Mouse (Mus musculus): Measurements from ENCODE around the gene Vmn1r191.
"Not testable (repeated sequence)": the region's sequence is repeated elsewhere in the genome, so short reads cannot be mapped to it uniquely, and the experiment has no call there.

Vmn1r191 gene

DNA sequence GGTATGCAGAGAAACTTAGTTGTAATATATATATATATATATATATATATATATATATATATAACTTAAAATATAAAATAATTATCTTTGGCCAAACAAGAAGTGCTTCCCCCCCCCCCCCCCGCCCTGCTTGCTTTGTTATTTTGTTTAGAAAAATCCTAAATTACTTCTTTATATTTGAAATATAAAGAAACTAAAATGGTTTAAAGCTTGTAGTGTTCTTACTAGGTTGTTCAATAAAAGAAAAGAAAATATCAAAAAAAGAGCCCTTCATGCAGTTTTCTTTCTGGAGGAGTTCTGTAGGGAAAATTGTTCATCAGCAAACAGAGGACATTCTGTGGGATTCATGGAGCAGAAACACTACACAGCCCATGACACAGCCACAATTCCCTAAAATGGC, at the start of gene Vmn1r191:
Gene Vmn1r191, minus strand, starts transcription at position 101 of the 400 bp plus-strand sequence.
- DNase-seq (ENCODE audit: low spot score): no peak

DNA sequence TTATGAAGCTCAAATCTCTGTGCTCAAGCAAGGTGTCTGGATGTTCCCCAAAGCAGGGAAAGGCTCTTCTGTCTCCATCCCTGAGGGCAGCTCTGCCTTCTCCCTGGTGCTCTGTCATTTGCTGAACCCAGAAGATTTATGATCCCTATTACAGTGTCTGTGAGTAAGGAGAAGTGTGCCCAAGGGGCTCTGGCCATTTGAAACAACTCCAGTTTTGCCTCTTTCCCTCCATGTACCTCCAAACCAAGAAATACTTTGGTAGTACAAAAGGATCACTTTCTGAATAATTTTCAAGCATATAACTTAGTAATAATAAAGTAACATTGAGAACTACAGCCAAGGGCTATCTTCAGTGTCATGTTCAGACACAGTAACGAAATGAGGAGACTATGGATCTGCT, 39.3 kb upstream of the Vmn1r191 start, which contains the start of gene Vmn1r193:
Gene Vmn1r193, minus strand, starts transcription at position 101 of the 400 bp plus-strand sequence.
- DNase-seq (ENCODE audit: low spot score): not testable (repeated sequence)

DNA sequence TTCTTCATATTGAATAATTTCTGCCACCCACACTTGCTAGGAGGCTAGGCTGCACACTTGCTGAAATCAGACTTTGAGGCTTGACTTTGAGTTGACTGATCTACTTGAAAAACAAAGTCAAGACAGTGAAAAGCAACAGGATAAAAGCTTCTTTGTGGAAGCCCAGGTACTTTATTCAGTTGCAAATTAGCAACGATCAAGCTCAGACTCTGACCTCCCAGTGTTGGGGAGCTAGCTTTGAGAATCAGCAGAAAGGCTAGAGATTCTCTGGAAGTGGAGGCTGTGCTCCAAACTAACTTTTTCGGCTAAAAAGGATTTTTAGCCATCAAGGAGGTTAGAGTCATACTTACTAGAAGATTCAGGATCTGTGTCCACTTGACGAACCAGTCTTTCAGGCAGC, 9.0 kb upstream of the Vmn1r191 start:
- DNase-seq (ENCODE audit: low spot score): not testable (repeated sequence)

DNA sequence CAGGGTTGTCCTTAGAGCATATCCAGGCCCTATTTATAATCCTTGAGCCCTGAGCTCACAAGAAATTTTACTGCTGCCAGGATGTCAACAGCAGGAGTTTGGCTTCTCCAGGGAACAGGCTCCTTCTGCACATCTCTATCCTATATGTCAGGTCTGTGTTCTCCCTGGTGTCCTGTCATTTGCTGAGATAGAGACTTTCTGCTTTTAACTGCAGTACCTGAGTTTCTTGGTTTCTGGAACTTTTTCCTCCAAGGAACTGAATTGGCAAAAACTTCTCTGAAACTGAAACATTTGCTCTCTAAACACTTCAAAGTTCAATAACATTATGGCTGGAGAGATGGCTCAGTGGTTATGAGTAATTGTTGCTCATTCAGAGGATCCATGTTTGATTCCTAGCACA, 7.3 kb upstream of the Vmn1r191 start, which contains the start of gene Vmn1r192:
Gene Vmn1r192, minus strand, starts transcription at position 101 of the 400 bp plus-strand sequence.
- DNase-seq (ENCODE audit: low spot score): no peak

DNA sequence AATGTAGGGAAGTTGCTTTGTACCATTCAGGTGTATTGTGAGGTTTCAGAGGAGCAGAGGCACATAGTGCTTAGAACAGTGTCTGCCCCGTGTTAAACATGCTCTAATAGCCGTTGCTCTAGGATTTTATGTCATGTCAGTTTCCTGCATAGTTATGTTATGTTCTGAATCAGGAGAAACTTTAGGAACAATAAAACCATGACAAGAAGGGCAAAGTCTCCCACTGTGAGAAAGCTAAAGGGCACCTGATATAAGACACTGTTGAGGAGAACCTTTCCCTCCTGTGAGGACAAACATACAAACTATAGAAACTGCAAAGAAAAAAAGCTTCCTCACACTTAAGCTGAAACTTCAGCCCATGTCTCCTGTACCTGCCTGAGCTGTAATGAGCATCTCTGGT, 6.6 kb upstream of the Vmn1r191 start:
- DNase-seq (ENCODE audit: low spot score): no peak

DNA sequence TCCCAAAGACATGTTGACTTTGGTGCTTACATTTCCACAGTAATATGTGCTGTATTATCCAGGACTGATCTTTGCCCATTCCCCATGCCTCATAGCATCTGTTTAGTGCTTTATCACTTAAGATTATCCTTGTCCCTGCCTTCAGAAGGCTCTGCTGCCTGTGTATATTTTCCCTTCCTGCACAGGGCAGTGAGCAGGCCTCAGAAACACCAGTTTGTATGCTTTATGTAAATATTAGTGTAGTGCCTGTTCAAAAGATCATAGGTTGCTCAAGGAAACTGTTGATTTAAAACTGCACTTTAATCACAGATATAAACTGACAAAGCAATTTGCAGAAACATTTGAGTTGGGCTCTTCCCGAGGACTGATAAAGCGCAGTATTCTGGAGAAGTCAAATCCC, 5.5 kb upstream of the Vmn1r191 start:
- DNase-seq (ENCODE audit: low spot score): no peak

DNA sequence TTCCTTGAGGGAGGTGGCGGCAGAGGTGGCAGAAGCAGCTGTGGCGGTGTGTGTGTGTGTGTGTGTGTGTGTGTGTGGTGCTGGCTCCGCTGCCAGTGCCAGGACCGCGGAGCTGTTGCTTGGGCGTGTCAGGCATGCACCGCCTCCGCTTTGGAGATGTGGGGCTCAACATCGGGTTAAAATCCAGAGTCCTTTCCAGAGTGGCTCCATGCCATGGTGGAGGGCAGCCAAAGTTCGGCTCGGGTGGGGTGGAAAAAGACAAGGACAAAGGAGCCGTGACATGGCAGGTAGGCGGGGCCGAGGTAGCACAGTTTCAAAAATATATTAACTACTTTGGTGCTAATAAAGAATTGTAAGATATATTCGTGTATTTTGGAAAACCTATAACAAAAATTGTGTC, 15.4 kb downstream of the Vmn1r191 start:
- DNase-seq (ENCODE audit: low spot score): no peak

DNA sequence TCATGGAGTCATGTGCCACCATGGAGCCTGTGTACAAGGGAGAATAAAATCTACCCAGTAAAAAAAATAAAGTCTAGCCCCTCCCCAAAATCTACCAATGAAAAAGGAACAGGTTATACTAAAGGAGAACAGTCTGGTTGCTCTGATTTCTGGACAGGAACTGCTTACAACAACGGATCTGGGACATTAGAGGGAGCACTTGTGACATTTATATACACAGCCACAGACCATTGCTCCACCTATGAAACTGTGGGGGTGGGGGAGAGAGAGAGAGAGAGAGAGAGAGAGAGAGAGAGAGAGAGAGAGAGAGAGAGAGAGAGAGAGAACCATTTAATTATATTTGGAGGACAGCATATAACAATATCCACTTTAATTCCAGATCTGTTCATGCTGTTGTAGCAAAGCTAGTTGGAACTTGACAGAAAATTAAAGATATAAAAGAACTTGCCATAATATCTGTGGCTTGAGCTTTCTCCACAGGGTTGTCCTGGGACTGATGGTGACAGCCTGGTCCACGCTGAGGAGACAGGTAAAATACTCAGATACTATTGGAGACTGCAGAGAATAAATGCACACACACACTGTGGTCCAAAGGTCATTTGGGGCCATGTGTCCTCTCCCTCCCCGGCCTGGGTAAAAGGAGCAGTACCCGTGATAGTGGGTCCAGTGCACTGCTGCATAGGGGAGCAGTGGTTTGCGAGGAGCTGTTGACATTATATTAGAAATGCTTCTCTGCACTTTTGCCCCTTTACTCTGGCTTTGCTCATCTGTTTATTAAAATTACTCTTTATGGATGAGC, 47.1 kb downstream of the Vmn1r191 start:
- DNase-seq (ENCODE audit: low spot score): not testable (repeated sequence)
